Comparison of ENCODE assay signal across 25 mouse cellular contexts in genomic region chr1:151781447-151781846, GRCm38 (mm10).
"Had no signal": no experiment of that assay in that cellular context is flagged by ENCODE, and none has a peak within 500 bp of the region (broad histone marks: within the 10 kb centered on the region; RNA-seq: fewer than 3 reads in every experiment).

No protein-coding gene starts in this region.

- H3K9me3 ChIP-seq: embryonic facial prominence, embryonic 10.5 days; embryonic facial prominence, embryonic 12.5 days; embryonic facial prominence, embryonic 13.5 days; embryonic facial prominence, embryonic 15.5 days; forebrain, embryonic 10.5 days; forebrain, embryonic 12.5 days; forebrain, embryonic 13.5 days; forebrain, embryonic 15.5 days; heart, embryonic 10.5 days had no signal

- DNase-seq: cerebellum, adult 8-10 months; cerebellum, adult 9-10 months; cerebellum, adult 9-11 months; cerebellum, postnatal 10 days; cerebellum, postnatal 14 days; cerebellum, postnatal 25 days; cerebellum, postnatal 36 days; embryo, embryonic 11 days; forebrain, postnatal 0 days; gastrocnemius, adult 2 months; gastrocnemius, postnatal 10 days; gastrocnemius, postnatal 14 days; gastrocnemius, postnatal 25 days; gastrocnemius, postnatal 36 days; heart, adult 2 months had no signal

- H3K4me3 ChIP-seq: embryonic facial prominence, embryonic 10.5 days; embryonic facial prominence, embryonic 12.5 days; embryonic facial prominence, embryonic 13.5 days; embryonic facial prominence, embryonic 15.5 days; erythroblast, embryonic 14.5 days; forebrain, embryonic 10.5 days; forebrain, embryonic 12.5 days; forebrain, embryonic 13.5 days; forebrain, embryonic 15.5 days; gastrocnemius, adult 2 months; heart, adult 2 months; heart, embryonic 10.5 days had no signal

- H3K27ac ChIP-seq: embryonic facial prominence, embryonic 10.5 days; embryonic facial prominence, embryonic 12.5 days; embryonic facial prominence, embryonic 13.5 days; embryonic facial prominence, embryonic 15.5 days; forebrain, embryonic 10.5 days; forebrain, embryonic 12.5 days; forebrain, embryonic 13.5 days; forebrain, embryonic 15.5 days; gastrocnemius, adult 2 months; heart, adult 2 months; heart, embryonic 10.5 days had no signal

- H3K9ac ChIP-seq: embryonic facial prominence, embryonic 12.5 days; embryonic facial prominence, embryonic 13.5 days; embryonic facial prominence, embryonic 15.5 days; forebrain, embryonic 12.5 days; forebrain, embryonic 13.5 days; forebrain, embryonic 15.5 days; forebrain, postnatal 0 days had no signal

- H3K4me2 ChIP-seq: embryonic facial prominence, embryonic 12.5 days; embryonic facial prominence, embryonic 13.5 days; embryonic facial prominence, embryonic 15.5 days; forebrain, embryonic 12.5 days; forebrain, embryonic 13.5 days; forebrain, embryonic 15.5 days had no signal

- H3K4me1 ChIP-seq: embryonic facial prominence, embryonic 10.5 days; embryonic facial prominence, embryonic 12.5 days; embryonic facial prominence, embryonic 13.5 days; embryonic facial prominence, embryonic 15.5 days; forebrain, embryonic 12.5 days; forebrain, embryonic 13.5 days; forebrain, embryonic 15.5 days; heart, embryonic 10.5 days had no signal

- H3K27me3 ChIP-seq: embryonic facial prominence, embryonic 12.5 days; embryonic facial prominence, embryonic 13.5 days; embryonic facial prominence, embryonic 15.5 days; forebrain, embryonic 12.5 days; forebrain, embryonic 13.5 days; forebrain, embryonic 15.5 days had no signal
